Mouse (Mus musculus) fibroblast of lung, adult 2 months (primary cell): ENCODE results near the gene Adamts13.

Source experiments
- DNase-seq: peaks from one replicate; pipeline ENCODE4 v3.0.0-alpha.2; 2011; ENCODE audit warnings: low read depth

Adamts13 gene

GRCm38 (mm10) chr2:27037008-27037407 is 63.8 kb downstream of the Adamts13 start:
- DNase-seq, result no peak

GRCm38 (mm10) chr2:27038596-27038995 is 65.4 kb downstream of the Adamts13 start:
- no peak for DNase-seq

- DNase-seq, result no peak
Measured at GRCm38 (mm10) chr2:27039286-27039685, 66.1 kb downstream of the Adamts13 start.

- no peak for DNase-seq
Measured at GRCm38 (mm10) chr2:27042131-27042844, 69.1 kb downstream of the Adamts13 start.

GRCm38 (mm10) chr2:27043461-27043860 is 70.2 kb downstream of the Adamts13 start:
- no peak for DNase-seq

- no peak for DNase-seq
Measured at GRCm38 (mm10) chr2:27044166-27044565, 71.0 kb downstream of the Adamts13 start.

- no peak for DNase-seq
Measured at GRCm38 (mm10) chr2:27044641-27045040, 71.4 kb downstream of the Adamts13 start.

- DNase-seq, result no peak
Measured at GRCm38 (mm10) chr2:27045979-27046770, 73.0 kb downstream of the Adamts13 start.

GRCm38 (mm10) chr2:27049408-27049807 is 76.2 kb downstream of the Adamts13 start:
- DNase-seq, result no peak

GRCm38 (mm10) chr2:27058251-27058650 is 85.0 kb downstream of the Adamts13 start:
- DNase-seq, result no peak

- no peak for DNase-seq
Measured at GRCm38 (mm10) chr2:27058751-27059150, 85.5 kb downstream of the Adamts13 start.

GRCm38 (mm10) chr2:27059187-27059586 is 86.0 kb downstream of the Adamts13 start:
- no peak for DNase-seq
